Mouse (Mus musculus): ENCODE data around the gene Ubtf.

Gene Ubtf

DNA sequence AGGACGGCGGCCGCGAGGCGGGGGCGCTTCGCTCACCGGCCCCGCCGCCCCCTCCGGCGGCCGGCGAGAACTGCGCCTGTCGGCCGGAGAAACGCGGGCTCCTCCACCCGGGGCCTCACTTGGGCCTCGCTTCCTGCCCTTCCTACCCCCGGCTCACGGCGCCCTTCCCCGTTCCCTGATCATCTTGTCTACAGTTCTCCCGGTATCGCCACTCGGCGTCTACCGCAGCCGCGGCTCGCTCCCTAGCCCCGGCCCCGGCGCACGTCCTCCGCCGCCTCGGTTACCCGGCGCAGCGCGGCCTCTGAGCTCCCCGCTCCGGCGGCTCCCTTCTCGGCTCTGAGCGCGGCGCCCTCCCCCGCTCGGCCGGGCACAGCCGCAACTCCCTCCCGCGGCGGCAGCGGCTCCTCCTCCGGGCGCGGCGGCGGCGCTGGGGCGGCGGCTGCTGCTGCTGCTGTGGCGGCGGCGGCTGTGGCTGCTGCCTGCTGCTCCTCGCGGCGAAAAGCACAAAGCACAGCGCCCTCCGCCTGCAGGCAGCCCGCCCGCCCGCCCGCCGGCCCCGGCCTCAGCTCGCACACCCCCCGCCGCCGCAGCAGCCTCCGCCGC lies 2.1 kb downstream of the Ubtf start:
- DNase-seq, result peak; percentile 59

GRCm38 (mm10) chr11:102316572-102317297 lies 2.8 kb downstream of the Ubtf start:
- peak; percentile 83 for DNase-seq

GRCm38 (mm10) chr11:102315690-102316571 lies 3.6 kb downstream of the Ubtf start:
- DNase-seq, result no peak

DNA sequence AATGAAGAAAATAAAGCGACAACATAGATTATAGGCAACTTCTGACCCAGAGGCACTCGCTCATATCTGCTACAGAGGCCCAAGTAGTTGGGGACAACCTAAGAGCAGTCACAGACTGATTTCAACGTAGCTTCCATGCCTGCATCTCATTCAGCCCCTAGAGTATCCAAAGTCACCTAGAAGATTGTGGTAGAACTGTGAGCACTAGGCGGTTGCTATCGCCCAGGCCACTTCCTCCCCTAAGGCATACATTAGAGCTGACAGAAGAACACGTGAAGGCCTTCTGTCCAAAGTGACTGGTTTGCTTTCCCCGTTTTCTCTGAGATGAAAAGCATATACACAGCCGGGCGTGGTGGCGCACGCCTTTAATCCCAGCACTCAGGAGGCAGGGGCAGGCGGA lies 5.2 kb downstream of the Ubtf start:
- DNase-seq, result no peak

DNA sequence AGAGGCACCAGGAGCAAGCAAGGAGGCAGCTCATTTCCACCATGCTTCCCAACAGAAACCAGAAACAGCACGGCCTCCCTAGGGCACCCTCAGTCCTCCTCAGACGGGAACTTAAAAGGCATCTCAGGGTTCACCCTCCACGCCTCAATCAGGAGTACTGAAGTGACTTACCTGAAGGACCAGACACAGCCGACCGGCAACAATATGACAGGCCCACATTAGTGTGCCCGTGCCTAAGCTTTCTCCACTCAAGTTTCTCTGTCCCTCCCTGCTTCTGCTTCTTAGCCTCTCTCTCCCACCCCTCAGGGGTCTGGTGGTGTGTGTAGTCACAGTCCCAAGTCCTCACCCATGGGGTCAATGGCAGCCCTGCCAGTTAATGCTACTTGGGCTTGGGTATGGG lies 7.0 kb downstream of the Ubtf start:
- no peak for DNase-seq

DNA sequence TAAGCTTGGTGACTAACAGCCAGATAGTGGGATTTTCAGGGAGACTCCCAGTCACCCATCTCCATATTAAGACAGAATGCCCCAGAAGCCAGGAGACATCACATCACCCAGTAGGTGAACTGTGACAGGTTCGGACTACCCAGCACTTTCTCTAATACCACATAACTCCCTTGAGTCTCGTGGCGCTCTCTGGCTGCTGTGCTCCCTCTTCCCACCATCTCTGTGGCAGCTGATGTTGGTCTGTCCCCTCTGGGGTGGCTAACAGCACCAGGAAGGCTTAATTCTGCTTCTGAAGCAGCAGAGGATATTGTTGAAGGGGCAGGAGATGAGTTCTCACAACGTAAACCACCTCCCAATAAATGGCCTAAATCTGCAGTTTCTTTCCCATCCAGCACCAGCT lies 7.6 kb downstream of the Ubtf start:
- DNase-seq, result no peak

DNA sequence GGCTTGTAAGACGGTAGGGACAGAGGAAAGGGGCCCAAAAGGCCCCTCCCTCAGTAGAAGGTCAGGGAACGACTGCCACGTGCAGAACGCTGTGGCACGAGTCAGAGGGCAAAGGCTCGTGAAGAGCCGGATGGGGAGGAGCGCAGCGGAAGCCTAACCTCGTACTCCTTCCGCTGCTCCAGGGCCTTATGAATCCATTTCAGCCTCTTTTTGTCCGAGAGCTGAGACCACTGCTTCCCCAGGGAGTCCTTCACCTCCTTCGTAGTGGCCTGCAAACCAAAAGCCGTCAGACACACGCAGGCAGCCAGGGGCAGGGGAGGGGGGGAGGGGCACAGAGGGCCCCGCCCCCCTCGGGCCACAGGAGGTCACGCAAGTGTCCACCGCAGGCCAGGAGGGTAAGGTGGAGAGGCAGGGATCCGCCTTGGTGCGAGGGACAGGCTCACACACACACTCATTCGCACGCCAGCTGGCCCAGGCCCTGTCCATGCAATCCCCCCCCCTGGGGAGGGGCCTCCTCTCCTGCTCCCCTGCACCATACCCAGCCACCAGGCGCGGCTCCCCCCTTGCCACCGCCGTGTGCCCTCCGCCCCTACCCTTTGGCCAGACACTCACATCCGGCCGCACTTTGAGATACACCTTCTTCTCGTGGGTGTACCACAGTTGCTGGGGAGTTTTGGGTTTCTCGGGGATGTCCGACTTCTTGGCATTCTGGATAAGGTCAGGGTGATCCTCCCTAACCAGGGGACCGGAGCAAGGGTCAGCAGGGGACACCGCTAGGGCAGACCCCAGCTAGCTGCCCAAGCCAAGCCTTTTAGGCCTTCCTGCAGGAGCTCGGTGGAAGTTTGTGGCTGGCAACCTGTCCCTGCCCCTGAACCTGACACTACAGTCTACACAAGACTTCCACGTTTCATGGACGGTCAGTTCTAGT lies 8.5 kb downstream of the Ubtf start:
- no peak for DNase-seq

DNA sequence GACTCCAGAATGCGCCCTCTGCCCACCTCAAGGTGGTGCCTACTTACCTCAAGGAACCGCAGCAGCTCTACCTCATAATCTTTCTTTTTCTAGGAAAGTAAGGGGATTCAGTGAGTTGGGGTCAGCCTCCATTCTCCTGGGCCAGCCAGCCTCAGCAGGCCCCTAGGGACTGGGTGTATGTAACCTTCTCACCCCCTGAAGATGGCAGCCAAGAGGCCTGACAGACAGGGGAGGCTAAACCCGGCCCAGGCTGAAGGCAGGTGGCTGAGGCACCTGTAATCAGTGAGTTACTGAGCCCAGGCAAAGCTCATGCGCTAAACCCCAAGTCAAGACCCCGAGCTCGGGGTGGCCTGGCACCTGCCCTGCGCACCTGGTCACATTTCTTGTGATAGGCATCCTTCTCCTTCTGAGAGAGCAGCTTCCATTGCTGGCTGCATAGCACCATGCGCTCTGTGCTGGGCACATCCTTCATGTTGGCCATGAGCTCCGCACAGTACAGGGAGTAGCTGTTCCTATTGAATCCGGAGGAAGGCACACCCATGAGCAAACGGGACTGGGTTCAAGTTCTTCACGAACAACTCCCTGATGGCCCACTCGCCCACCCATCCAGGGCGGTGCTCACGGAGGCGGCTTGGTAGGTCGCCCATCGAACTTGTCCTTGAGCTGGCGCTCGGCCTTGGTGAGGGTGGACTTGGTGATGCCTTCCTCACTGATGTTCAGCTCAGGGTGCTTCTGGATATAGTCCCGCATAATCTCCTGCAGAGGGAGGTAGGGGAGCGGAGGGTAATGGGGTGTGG lies 9.5 kb downstream of the Ubtf start:
- no peak for DNase-seq

GRCm38 (mm10) chr11:102308979-102309378 lies 10.6 kb downstream of the Ubtf start:
- DNase-seq, result peak; percentile 97

DNA sequence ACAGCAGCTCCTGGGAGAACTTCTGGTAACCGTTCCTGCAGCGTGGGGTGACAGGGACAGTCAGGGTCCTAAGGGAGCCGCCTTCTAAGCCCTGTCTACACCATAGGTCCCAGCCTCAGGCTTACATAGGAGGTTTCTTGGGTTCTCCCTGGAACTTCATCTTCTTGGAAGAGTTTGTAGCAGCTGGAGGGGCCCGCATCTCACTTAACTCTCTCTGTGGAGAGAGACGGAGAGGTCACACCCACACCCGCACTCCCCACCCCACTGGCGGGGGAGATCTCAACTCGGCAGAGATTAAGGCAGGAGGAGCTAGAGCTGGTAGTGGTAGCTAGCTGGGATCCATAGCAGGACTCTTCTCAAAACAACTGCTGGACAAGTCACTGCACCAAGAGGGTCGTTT lies 11.4 kb downstream of the Ubtf start:
- no peak for DNase-seq

- no peak for DNase-seq
These were observed 14.2 kb downstream of the Ubtf start for GRCm38 (mm10) chr11:102305359-102305758.

GRCm38 (mm10) chr11:102304141-102304540 lies 15.4 kb downstream of the Ubtf start:
- no peak for DNase-seq

- peak; percentile 69 for DNase-seq
These were observed 19.7 kb downstream of the Ubtf start for GRCm38 (mm10) chr11:102299839-102300238.

- no peak for DNase-seq
These were observed 21.7 kb downstream of the Ubtf start for GRCm38 (mm10) chr11:102297577-102298556.

- DNase-seq, result peak; percentile 94
These were observed 22.8 kb downstream of the Ubtf start, which contains the start of gene Atxn7l3 for GRCm38 (mm10) chr11:102296491-102297472. Gene Atxn7l3 (minus strand): TSS chr11:102296631.

DNA sequence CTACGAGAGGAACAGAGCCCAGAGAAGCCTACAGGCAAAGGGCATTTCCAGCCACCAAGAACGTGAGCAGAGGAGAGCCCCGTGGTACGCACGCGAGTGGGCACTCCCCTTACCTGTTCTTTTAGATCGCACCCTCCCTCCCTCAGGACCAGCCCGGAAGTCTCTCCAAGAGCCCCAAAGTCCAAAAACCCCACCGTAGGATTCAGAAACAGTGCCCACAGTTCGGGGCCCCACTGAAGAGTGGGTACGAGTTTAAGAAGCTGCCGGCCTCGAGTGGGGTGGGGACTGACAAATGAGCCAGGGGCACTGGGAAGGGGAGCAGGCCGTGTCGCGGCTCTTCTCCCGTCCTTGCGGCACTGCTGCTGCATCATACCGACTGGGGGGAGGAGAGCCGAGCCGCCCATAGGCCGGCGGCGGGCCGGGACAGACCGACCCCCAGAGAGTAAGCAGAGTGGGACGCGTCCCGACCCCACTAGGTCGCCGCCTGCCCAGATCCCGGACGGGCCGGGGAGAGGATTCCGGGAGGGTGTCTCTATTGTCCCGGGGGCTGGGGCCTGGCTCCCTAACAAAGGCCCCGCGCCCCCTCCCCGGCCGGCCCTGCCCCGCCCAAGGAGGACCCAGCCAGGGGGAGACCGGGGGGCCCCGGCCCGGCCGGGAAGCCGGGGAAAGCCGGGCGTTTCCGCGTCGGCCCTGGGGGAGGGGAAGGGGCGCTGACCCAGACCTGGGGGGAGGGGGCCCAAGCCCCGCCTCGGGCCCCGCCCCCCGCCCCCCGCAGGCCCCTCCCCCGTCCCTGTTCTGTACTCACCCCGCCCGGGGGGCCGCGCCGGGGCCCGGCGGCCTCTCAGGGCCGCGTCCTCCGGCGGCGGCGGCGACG lies 23.7 kb downstream of the Ubtf start:
- peak; percentile 58 for DNase-seq

DNA sequence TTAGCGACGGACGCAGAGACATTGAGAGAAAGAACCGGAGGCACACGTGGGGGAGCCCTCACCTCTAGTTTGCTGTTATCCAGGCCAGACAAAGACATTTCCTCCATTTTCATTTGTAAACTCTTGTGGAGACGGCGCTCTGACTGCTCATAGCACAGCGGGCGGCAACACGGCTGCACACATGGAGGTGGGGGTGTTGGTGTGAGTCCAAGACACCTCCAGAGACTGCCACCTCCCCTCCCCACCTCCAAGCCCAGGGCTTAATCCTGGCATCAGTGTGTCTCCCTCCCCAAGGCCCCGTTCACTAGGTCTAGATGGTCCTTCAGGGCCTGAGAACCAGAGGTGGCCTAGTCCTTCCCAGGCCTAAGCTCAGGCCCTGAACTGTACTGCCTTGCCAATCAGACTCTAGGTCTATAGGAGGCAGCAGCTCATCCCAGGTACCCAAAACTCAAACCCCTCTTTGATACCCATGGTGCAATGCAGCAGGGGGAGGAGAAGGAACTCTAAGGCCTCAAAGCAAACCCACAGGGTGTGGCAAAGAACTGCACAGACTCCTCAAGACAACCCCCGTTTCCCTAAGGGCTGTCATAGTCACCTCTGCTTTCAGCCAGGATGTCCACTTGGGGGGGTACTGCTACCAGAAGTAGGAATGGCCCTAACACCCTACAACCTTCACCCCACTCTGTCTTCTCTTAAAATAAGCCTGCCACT lies 24.5 kb downstream of the Ubtf start:
- DNase-seq, result no peak
